Mouse (Mus musculus) ES-Bruce4 (cell line): Measurements from ENCODE around the gene Glis2.

Source experiments
- CTCF ChIP-seq: IDR thresholded peaks from one replicate; pipeline ENCODE4 v1.8.1; 2011; ENCODE audit warnings: low read depth, low read length
- EP300 ChIP-seq: IDR thresholded peaks from 2 replicates; pipeline ENCODE4 v1.6.1; 2011; ENCODE audit warnings: low read depth, low read length; ENCODE audit not compliant: insufficient read depth
- POLR2A ChIP-seq: IDR thresholded peaks from one replicate; pipeline ENCODE4 v1.8.1; 2011; ENCODE audit warnings: low read length; ENCODE audit not compliant: insufficient read depth

GRCm38 (mm10) chr16:4576038-4576437, 18.5 kb upstream of the Glis2 start:
- no peak for TF ChIP-seq CTCF
- TF ChIP-seq EP300, result no peak
- no peak for TF ChIP-seq POLR2A
